Mouse (Mus musculus): ENCODE data around the gene Polr3g.

DNA sequence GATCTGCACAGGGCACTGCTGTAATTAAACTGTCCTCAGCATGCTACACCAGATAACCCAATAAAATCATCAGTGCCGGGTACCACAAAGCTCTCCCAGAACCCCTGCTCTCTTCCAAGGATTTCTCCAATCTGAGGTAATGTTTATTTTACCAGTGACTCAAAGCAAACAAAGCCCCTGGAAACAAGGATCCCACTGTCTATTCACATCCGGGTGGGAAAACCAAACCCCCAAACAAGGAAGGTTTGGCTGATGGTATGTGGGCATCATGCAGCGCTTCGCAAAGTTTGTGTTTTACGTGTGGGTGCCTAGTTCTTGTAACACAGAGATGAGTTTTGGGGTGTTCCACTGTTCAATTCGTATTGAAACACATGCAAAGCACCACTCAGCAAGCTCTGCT is 69.9 kb downstream of the Polr3g start:
- TF ChIP-seq EP300 (IDR thresholded peaks at IDR 0.05): no peak
- TF ChIP-seq CTCF (IDR thresholded peaks at IDR 0.05): no peak

Data from lung, postnatal 0 days (tissue).